Mouse (Mus musculus) gastrocnemius, adult 8-10 months (tissue): ENCODE results near the gene Ccdc189. TPM values are rescaled to one million over a fixed set of nuclear protein-coding genes. Genes with fewer than 3 reads are reported as not detected.

Experiments
- total RNA-seq, 4 experiments: library from RNA; stranded (reverse); gene quantifications; 2 replicates each; pipeline ENCODE4 v1.2.4; 2022

Ccdc189 gene
- total RNA-seq, 4 experiments from 2014 or later = 2.0 to 2.6 (median 2.2) TPM

Other genes starting within 250 kb of the Ccdc189 start
- gene Zfp768, start 243.0 kb downstream of the Ccdc189 start, total RNA-seq = 10 to 100 TPM; 39.1 to 55.1 (median 41.1) TPM
- gene Zfp747, start 212.5 kb downstream of the Ccdc189 start, total RNA-seq = 1 to 10 TPM; 3.0 to 3.4 (median 3.1) TPM
- 1 to 10 TPM; 1.5 to 2.5 (median 2.1) TPM for gene 9130019O22Rik, start 201.4 kb downstream of the Ccdc189 start, total RNA-seq
- gene E430018J23Rik, start 195.0 kb downstream of the Ccdc189 start, total RNA-seq = 1 to 10 TPM; 1.6 to 2.2 (median 1.7) TPM
- 1 to 10 TPM; 1.4 to 2.3 (median 1.9) TPM for gene Zfp764, start 181.8 kb downstream of the Ccdc189 start, total RNA-seq
- 1 to 10 TPM; 1.3 to 3.4 (median 2.2) TPM for gene Zfp688, start 166.5 kb downstream of the Ccdc189 start, total RNA-seq
- 1 to 10 TPM in 3 of 4 experiments, under 1 TPM in 1; 0.88 to 1.3 (median 1.2) TPM for gene Zfp689, start 139.4 kb downstream of the Ccdc189 start, total RNA-seq
- gene Prr14, start 129.0 kb downstream of the Ccdc189 start, total RNA-seq = 10 to 100 TPM; 14.8 to 18.4 (median 16.7) TPM
- 10 to 100 TPM; 21.9 to 29.3 (median 25.1) TPM for gene Fbrs, start 109.4 kb downstream of the Ccdc189 start, total RNA-seq
- 10 to 100 TPM; 44.3 to 52.4 (median 48.6) TPM for gene Srcap, start 76.6 kb downstream of the Ccdc189 start, total RNA-seq
- gene Gm42715, start 69.0 kb downstream of the Ccdc189 start, total RNA-seq = 1 to 10 TPM; 4.4 to 8.0 (median 5.5) TPM
- not detected for gene Tmem265, start 27.2 kb downstream of the Ccdc189 start, total RNA-seq
- 10 to 100 TPM in 1 of 4 experiments, 1 to 10 TPM in 3; 8.0 to 10.6 (median 8.4) TPM for gene Phkg2, start 15.3 kb downstream of the Ccdc189 start, total RNA-seq
- 10 to 100 TPM; 28.6 to 32.3 (median 30.6) TPM for gene Rnf40, start 172 bp upstream of the Ccdc189 start, total RNA-seq
- gene Zfp629, start 27.2 kb upstream of the Ccdc189 start, total RNA-seq = 1 to 10 TPM; 6.8 to 7.8 (median 7.4) TPM
- 10 to 100 TPM; 33.5 to 36.0 (median 34.1) TPM for gene Bcl7c, start 120.3 kb upstream of the Ccdc189 start, total RNA-seq
- gene Ctf1, start 124.1 kb upstream of the Ccdc189 start, total RNA-seq = 10 to 100 TPM; 15.2 to 20.3 (median 17.1) TPM
- gene Ctf2, start 143.6 kb upstream of the Ccdc189 start, total RNA-seq = not detected
- 1 to 10 TPM in 2 of 4 experiments, under 1 TPM in 2; 0.92 to 1.6 (median 1.1) TPM for gene Fbxl19, start 155.9 kb upstream of the Ccdc189 start, total RNA-seq
- 10 to 100 TPM; 12.2 to 13.6 (median 12.9) TPM for gene Orai3, start 181.2 kb upstream of the Ccdc189 start, total RNA-seq
- gene Setd1a, start 188.1 kb upstream of the Ccdc189 start, total RNA-seq = 10 to 100 TPM; 16.4 to 22.8 (median 18.6) TPM
- gene Gm49388, start 197.0 kb upstream of the Ccdc189 start, total RNA-seq = 1 to 10 TPM; 1.6 to 2.3 (median 2.1) TPM
- gene Hsd3b7, start 212.0 kb upstream of the Ccdc189 start, total RNA-seq = 1 to 10 TPM; 1.5 to 4.2 (median 1.9) TPM
- gene Stx4a, start 235.7 kb upstream of the Ccdc189 start, total RNA-seq = 10 to 100 TPM; 44.5 to 64.1 (median 50.8) TPM
- 1 to 10 TPM in 1 of 4 experiments, under 1 TPM in 3; 0.53 to 1.0 (median 0.75) TPM for gene Stx1b, start 236.0 kb upstream of the Ccdc189 start, total RNA-seq